Mouse (Mus musculus): Measurements from ENCODE around the gene Prmt7. TPM values are rescaled to one million over a fixed set of nuclear protein-coding genes. Genes with fewer than 3 reads are reported as not detected.

Prmt7 gene
- polyA plus RNA-seq (2012; rRNA removed): 8.9 and 9.4 TPM in 2 replicates

GRCm38 (mm10) chr8:106210821-106211345 is at the start of gene Prmt7, which contains the start of gene Slc7a6os:
Gene Prmt7, plus strand, starts transcription at chr8:106210936.
Gene Slc7a6os, minus strand, starts transcription at chr8:106210935.

DNA sequence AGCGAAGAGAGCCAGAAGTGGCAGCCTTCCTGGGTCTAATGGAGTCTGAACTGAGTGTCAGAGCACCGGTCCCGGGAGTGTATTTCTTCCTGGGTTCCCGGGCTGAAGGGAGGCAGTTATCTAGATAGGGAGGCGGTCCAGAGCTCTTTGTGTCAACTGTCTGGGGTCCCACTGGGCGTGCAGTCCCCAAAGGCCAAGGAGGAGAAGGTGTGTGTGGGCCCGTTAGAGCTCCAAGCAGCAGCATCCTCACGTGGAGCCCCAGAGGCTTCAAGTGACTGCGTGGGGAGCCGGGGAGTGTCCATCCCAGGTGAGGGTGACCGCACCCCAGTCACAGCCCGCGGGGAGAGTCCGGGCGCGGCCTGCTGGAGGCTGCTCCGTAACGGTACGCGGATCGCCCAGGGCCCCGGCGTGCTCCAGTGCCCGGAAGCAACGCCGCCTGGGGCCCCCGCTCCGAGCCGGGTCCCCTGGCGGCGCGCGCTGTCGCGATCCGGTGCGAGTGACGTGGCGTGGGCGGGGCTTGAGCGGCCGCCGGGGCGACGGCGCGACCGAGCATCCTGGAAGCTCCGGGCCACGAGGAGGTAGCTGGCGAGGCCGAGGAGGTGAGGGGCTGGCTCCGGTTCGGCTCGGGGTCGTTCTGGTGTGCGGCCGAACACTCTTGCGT is 42.2 kb upstream of the Prmt7 start, which contains the start of gene Slc7a6:
TSS of gene Slc7a6 (plus strand) at position 502 of the 661 bp plus-strand sequence.

Other genes with a start within 250 kb of the Prmt7 start
- 11.7 and 12.5 TPM in 2 replicates for gene Slc12a4, start 244.8 kb upstream of the Prmt7 start, polyA plus RNA-seq (2012; rRNA removed)
- gene Dpep3, start 231.5 kb upstream of the Prmt7 start, polyA plus RNA-seq (2012; rRNA removed): 0.08 TPM in 1 of 2 replicates, not detected in the other
- 1.2 and 2.2 TPM in 2 replicates for gene Dus2, start 219.6 kb upstream of the Prmt7 start, polyA plus RNA-seq (2012; rRNA removed)
- gene Dpep2nb, start 205.0 kb upstream of the Prmt7 start, polyA plus RNA-seq (2012; rRNA removed): not detected in 2 replicates
- 3.3 and 4.3 TPM in 2 replicates for gene Ddx28, start 199.1 kb upstream of the Prmt7 start, polyA plus RNA-seq (2012; rRNA removed)
- 3.7 and 5.8 TPM in 2 replicates for gene Nfatc3, start 152.1 kb upstream of the Prmt7 start, polyA plus RNA-seq (2012; rRNA removed)
- 50.7 and 61.8 TPM in 2 replicates for gene Esrp2, start 74.0 kb upstream of the Prmt7 start, polyA plus RNA-seq (2012; rRNA removed)
- gene Pla2g15, start 60.5 kb upstream of the Prmt7 start, polyA plus RNA-seq (2012; rRNA removed): 3.4 and 3.8 TPM in 2 replicates
- 3.8 and 7.7 TPM in 2 replicates for gene Slc7a6, start 42.1 kb upstream of the Prmt7 start, polyA plus RNA-seq (2012; rRNA removed)
- gene Slc7a6os, start within 50 bp of the Prmt7 start, polyA plus RNA-seq (2012; rRNA removed): 5.6 and 10.4 TPM in 2 replicates
- 42.3 and 45.5 TPM in 2 replicates for gene Smpd3, start 127.1 kb downstream of the Prmt7 start, polyA plus RNA-seq (2012; rRNA removed)
- 0.37 and 0.54 TPM in 2 replicates for gene Zfp90, start 204.4 kb downstream of the Prmt7 start, polyA plus RNA-seq (2012; rRNA removed)